Mouse (Mus musculus): Measurements from ENCODE around the gene Hydin. TPM values are rescaled to one million over a fixed set of nuclear protein-coding genes. Genes with fewer than 3 reads are reported as not detected.

Gene Hydin
- polyA plus RNA-seq, 1 experiment from 2014 or later: 0.01 TPM

DNA sequence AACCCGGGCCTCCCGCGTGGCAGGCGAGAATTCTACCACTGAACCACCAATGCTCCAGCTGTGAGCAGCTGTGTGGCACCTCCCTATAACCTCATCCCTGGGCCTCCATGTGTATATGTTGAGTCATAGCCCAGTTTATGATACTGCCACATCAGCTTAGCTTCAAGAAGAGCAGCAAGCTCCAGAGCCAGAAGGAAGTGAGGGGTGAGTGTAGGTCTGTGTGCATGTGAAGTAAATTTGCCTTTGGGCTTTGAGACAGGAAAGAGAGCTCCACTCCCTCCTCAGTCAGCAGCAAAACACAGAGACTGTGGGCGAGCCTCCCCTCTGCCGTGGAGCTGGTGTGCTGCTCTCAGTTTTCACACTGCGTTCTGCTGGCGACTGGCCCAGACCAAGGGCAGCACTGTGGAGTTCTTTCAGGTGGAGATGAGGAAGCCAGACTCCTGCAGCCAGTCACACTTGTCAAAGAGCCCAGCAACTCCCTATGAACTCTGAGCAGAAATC lies 363.8 kb downstream of the Hydin start:
- DNase-seq (no peak), ATAC-seq (peak; percentile 41; the same call in 1 of the 2 replicates)
- Histone ChIP-seq H3K4me2 (ENCODE audit: low read depth, low read length) (no peak overlapping the region), H3K27ac (ENCODE audit: low read depth) (no peak overlapping the region; the same call in 1 of the 2 replicates), H3K4me1 (ENCODE audit: insufficient read depth) (no peaks in the 10 kb centered on the region), H3K36me3 (replicated peaks; ENCODE audit: insufficient read depth, low read length) (peaks cover 33% of the 10 kb centered on the region), H3K9me3 (ENCODE audit: low read length) (no peaks in the 10 kb centered on the region), H3K27me3 (ENCODE audit: insufficient read depth, low read length) (no peaks in the 10 kb centered on the region), H3K9ac (replicated peaks) (no peak overlapping the region), H3K4me3 (ENCODE audit: low read depth, low read length) (no peak overlapping the region)
- WGBS (ENCODE audit: insufficient replicate concordance): 75% methylated on average over 8 of the region's 8 CpGs
- TF ChIP-seq CTCF (IDR thresholded peaks at IDR 0.05; ENCODE audit: low read depth) (no peak), EP300 (IDR thresholded peaks at IDR 0.05; ENCODE audit: low read depth) (no peak)

DNA sequence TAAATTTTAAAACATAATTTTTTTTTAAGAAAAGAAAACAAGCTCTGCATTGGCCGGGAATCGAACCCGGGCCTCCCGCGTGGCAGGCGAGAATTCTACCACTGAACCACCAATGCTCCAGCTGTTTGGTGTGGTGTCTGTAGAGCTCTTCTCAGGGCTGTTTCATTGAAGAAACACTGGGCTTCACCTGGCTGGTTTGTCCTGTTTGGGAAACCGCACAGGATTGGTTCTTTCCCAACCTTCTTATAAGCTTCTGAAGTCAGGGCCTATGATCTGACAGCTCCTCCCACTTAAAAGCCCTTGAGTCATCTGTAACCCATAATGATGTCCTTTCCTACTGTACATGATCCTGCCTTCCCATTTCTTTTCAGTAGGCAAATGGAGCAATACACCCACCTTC lies 364.4 kb downstream of the Hydin start:
- Histone ChIP-seq H3K9me3 (ENCODE audit: low read length) (no peaks in the 10 kb centered on the region), H3K4me3 (ENCODE audit: low read depth, low read length) (no peak overlapping the region), H3K36me3 (replicated peaks; ENCODE audit: insufficient read depth, low read length) (peaks cover 37% of the 10 kb centered on the region), H3K27me3 (ENCODE audit: insufficient read depth, low read length) (no peaks in the 10 kb centered on the region), H3K4me2 (ENCODE audit: low read depth, low read length) (no peak overlapping the region), H3K9ac (replicated peaks) (no peak overlapping the region), H3K27ac (ENCODE audit: low read depth) (no peak overlapping the region), H3K4me1 (ENCODE audit: insufficient read depth) (no peaks in the 10 kb centered on the region)
- TF ChIP-seq CTCF (IDR thresholded peaks at IDR 0.05; ENCODE audit: low read depth): no peak
- no peak for TF ChIP-seq EP300 (IDR thresholded peaks at IDR 0.05; ENCODE audit: low read depth)
- no peak for ATAC-seq
- no peak for DNase-seq
- WGBS (ENCODE audit: insufficient replicate concordance): 89% methylated on average over 7 of the region's 7 CpGs

DNA sequence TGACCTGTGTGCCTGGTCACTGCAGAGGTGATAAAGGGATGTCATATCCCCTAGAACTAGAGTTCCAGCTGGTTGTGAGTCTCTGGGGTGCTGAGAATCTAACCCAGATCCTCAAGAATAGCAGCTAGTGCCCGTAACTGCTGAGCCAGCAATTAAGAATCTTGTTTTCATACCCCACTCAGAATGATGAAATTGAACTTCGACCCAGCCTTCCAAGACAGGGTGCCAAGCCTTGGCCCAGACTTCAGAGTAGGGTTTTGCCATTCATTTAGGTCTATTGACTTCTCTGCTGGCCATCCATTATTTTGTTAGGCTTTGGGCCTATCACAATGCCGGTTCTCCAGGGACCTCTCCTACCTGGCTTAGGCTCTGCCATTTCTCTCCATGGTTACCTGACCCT lies 367.0 kb downstream of the Hydin start:
- Histone ChIP-seq H3K36me3 (replicated peaks; ENCODE audit: insufficient read depth, low read length) (peaks cover 56% of the 10 kb centered on the region), H3K4me2 (ENCODE audit: low read depth, low read length) (no peak overlapping the region), H3K9ac (replicated peaks) (no peak overlapping the region), H3K4me1 (ENCODE audit: insufficient read depth) (no peaks in the 10 kb centered on the region), H3K27me3 (ENCODE audit: insufficient read depth, low read length) (no peaks in the 10 kb centered on the region), H3K4me3 (ENCODE audit: low read depth, low read length) (no peak overlapping the region), H3K9me3 (ENCODE audit: low read length) (no peaks in the 10 kb centered on the region), H3K27ac (ENCODE audit: low read depth) (no peak overlapping the region)
- TF ChIP-seq EP300 (IDR thresholded peaks at IDR 0.05; ENCODE audit: low read depth) (no peak), CTCF (IDR thresholded peaks at IDR 0.05; ENCODE audit: low read depth) (no peak)
- no peak for DNase-seq
- ATAC-seq: no peak
- WGBS (ENCODE audit: insufficient replicate concordance): 87% methylated on average over 3 of the region's 3 CpGs

GRCm38 (mm10) chr8:110636182-110636581 lies 369.4 kb downstream of the Hydin start:
- Histone ChIP-seq H3K4me1 (ENCODE audit: insufficient read depth) (no peaks in the 10 kb centered on the region), H3K36me3 (replicated peaks; ENCODE audit: insufficient read depth, low read length) (peaks cover 59% of the 10 kb centered on the region), H3K27me3 (ENCODE audit: insufficient read depth, low read length) (no peaks in the 10 kb centered on the region), H3K4me3 (ENCODE audit: low read depth, low read length) (no peak overlapping the region), H3K9ac (replicated peaks) (no peak overlapping the region), H3K9me3 (ENCODE audit: low read length) (no peaks in the 10 kb centered on the region), H3K4me2 (ENCODE audit: low read depth, low read length) (no peak overlapping the region), H3K27ac (ENCODE audit: low read depth) (no peak overlapping the region)
- TF ChIP-seq EP300 (IDR thresholded peaks at IDR 0.05; ENCODE audit: low read depth) (no peak), CTCF (IDR thresholded peaks at IDR 0.05; ENCODE audit: low read depth) (no peak)
- no peak for ATAC-seq
- DNase-seq: no peak
- 90% methylated on average over 6 of the region's 6 CpGs for WGBS (ENCODE audit: insufficient replicate concordance)

- Histone ChIP-seq H3K27ac (ENCODE audit: low read depth) (no peak overlapping the region), H3K9ac (replicated peaks) (no peak overlapping the region), H3K4me2 (ENCODE audit: low read depth, low read length) (no peak overlapping the region), H3K27me3 (ENCODE audit: insufficient read depth, low read length) (no peaks in the 10 kb centered on the region), H3K36me3 (replicated peaks; ENCODE audit: insufficient read depth, low read length) (peaks cover 26% of the 10 kb centered on the region), H3K4me1 (ENCODE audit: insufficient read depth) (no peaks in the 10 kb centered on the region), H3K9me3 (ENCODE audit: low read length) (no peaks in the 10 kb centered on the region), H3K4me3 (ENCODE audit: low read depth, low read length) (no peak overlapping the region)
- ATAC-seq: no peak
- TF ChIP-seq EP300 (IDR thresholded peaks at IDR 0.05; ENCODE audit: low read depth): no peak
- no peak for TF ChIP-seq CTCF (IDR thresholded peaks at IDR 0.05; ENCODE audit: low read depth)
- DNase-seq: no peak
- WGBS (ENCODE audit: insufficient replicate concordance): 89% methylated on average over 5 of the region's 5 CpGs
Measured at GRCm38 (mm10) chr8:110642331-110642730, 375.6 kb downstream of the Hydin start.

DNA sequence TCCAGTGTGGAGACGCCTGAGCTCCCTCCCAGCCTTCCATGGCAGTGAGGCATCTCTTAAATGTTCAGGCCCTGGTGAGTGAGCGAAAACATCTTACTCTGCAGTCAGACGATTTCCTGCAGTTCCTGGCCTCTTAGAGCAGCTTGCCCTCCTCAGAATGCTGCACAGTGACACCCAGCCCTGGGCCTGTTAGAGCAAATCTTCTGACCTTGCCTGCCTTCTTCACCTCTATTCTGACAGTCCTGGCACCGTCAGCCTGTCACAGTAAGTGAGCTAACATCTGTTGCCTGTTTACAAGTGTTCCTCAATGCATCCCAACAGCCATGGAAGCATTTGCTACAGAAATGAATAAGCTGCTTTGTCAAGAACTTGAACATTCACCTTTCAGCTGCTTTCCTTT lies 376.4 kb downstream of the Hydin start:
- Histone ChIP-seq H3K4me3 (ENCODE audit: low read depth, low read length) (no peak overlapping the region), H3K9ac (replicated peaks) (no peak overlapping the region), H3K9me3 (ENCODE audit: low read length) (no peaks in the 10 kb centered on the region), H3K27me3 (ENCODE audit: insufficient read depth, low read length) (no peaks in the 10 kb centered on the region), H3K27ac (ENCODE audit: low read depth) (no peak overlapping the region), H3K36me3 (replicated peaks; ENCODE audit: insufficient read depth, low read length) (peaks cover 21% of the 10 kb centered on the region), H3K4me2 (ENCODE audit: low read depth, low read length) (no peak overlapping the region), H3K4me1 (ENCODE audit: insufficient read depth) (no peaks in the 10 kb centered on the region)
- WGBS (ENCODE audit: insufficient replicate concordance): 74% methylated on average over 4 of the region's 4 CpGs
- DNase-seq (no peak), ATAC-seq (no peak)
- no peak for TF ChIP-seq EP300 (IDR thresholded peaks at IDR 0.05; ENCODE audit: low read depth)
- TF ChIP-seq CTCF (IDR thresholded peaks at IDR 0.05; ENCODE audit: low read depth): no peak

DNA sequence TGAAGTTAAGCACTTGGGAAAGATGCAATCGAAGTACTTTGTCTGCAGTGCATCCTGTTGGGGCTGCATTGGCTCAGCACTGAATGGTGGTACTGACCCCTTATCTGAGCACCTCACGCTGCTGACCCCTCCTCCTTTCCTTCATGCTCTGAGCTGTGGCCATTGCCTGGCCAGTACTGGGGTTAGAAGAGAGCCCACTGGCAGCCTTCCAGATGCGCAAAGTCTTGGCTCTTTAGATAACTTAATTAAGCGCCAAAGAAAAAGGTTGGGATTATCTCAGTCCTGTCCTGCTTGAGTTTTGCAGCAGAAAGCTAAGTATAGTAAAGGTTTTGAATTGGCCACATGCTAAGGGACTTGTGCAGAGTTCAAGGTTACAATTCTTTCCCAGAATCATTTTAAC lies 377.6 kb downstream of the Hydin start:
- Histone ChIP-seq H3K4me1 (ENCODE audit: insufficient read depth) (no peaks in the 10 kb centered on the region), H3K9me3 (ENCODE audit: low read length) (no peaks in the 10 kb centered on the region), H3K9ac (replicated peaks) (no peak overlapping the region), H3K4me2 (ENCODE audit: low read depth, low read length) (no peak overlapping the region), H3K4me3 (ENCODE audit: low read depth, low read length) (no peak overlapping the region), H3K36me3 (replicated peaks; ENCODE audit: insufficient read depth, low read length) (peaks cover 19% of the 10 kb centered on the region; the same call in 1 of the 2 replicates), H3K27me3 (ENCODE audit: insufficient read depth, low read length) (no peaks in the 10 kb centered on the region), H3K27ac (ENCODE audit: low read depth) (no peak overlapping the region)
- no peak for ATAC-seq
- TF ChIP-seq CTCF (IDR thresholded peaks at IDR 0.05; ENCODE audit: low read depth) (no peak), EP300 (IDR thresholded peaks at IDR 0.05; ENCODE audit: low read depth) (no peak)
- no peak for DNase-seq
- 74% methylated on average over 4 of the region's 4 CpGs for WGBS (ENCODE audit: insufficient replicate concordance)

All from liver, postnatal 0 days (tissue).